Mouse (Mus musculus) midbrain, embryonic 13.5 days (tissue): ENCODE measurements around the gene Cyp2c55. TPM values are rescaled to one million over a fixed set of nuclear protein-coding genes. Genes with fewer than 3 reads are reported as not detected.

Experiments
- ATAC-seq: fragments of 200-750 bp; cut with Nextera tagmentation; 2 replicates; pipeline ENCODE4 v1.8.0; 2017; ENCODE audit warnings: mild to moderate bottlenecking, moderate TSS enrichment, moderate library complexity
- H3K27ac ChIP-seq: fragments of 300-500 bp; sonication (generic); 2 replicates; pipeline ENCODE4 v1.5.1; 2015; ENCODE audit warnings: inconsistent platforms, mild to moderate bottlenecking, moderate library complexity
- H3K27me3 ChIP-seq: fragments of 300-500 bp; sonication (generic); 2 replicates; pipeline ENCODE4 v1.6.1; 2015; ENCODE audit warnings: mild to moderate bottlenecking, inconsistent platforms
- H3K36me3 ChIP-seq: fragments of 300-500 bp; sonication (generic); 2 replicates; pipeline ENCODE4 v1.6.1; 2015; ENCODE audit warnings: mild to moderate bottlenecking, inconsistent platforms
- H3K4me1 ChIP-seq: fragments of 300-500 bp; sonication (generic); replicated peaks from 2 replicates; pipeline ENCODE4 v1.6.1; 2015; ENCODE audit warnings: inconsistent platforms
- H3K4me2 ChIP-seq: fragments of 300-500 bp; sonication (generic); replicated peaks from 2 replicates; pipeline ENCODE4 v1.6.1; 2015; ENCODE audit warnings: moderate library complexity, mild to moderate bottlenecking, inconsistent platforms
- H3K4me3 ChIP-seq: fragments of 300-500 bp; sonication (generic); replicated peaks from 2 replicates; pipeline ENCODE4 v1.5.1; 2015; ENCODE audit warnings: mild to moderate bottlenecking, inconsistent platforms
- H3K9ac ChIP-seq: fragments of 300-500 bp; sonication (generic); replicated peaks from 2 replicates; pipeline ENCODE4 v1.6.1; 2015; ENCODE audit warnings: mild to moderate bottlenecking, inconsistent platforms
- H3K9me3 ChIP-seq: fragments of 300-500 bp; sonication (generic); 2 replicates; pipeline ENCODE4 v1.6.1; 2016; ENCODE audit warnings: mild to moderate bottlenecking, inconsistent platforms
- WGBS: fragments of 180-500 bp; shearing (Covaris S2); methylation state at CpG from one replicate; pipeline ENCODE4 v1.1.7; 2015; 5-methylcytosine and 5-hydroxymethylcytosine counted together
- polyA plus RNA-seq: library from polyadenylated mRNA; unstranded; fragments of >200 nt; fragmentation: Nextera tagmentation; extraction: Ambion mirVana; gene quantifications from 2 replicates; pipeline ENCODE4 v1.2.1, GENCODE M21; 2015

The Cyp2c55 gene
- polyA plus RNA-seq: not detected in 2 replicates

GRCm38 (mm10) chr19:39006715-39007114 is at the start of gene Cyp2c55:
TSS of gene Cyp2c55 (plus strand) at chr19:39007019.
- Histone ChIP-seq H3K4me3 (no peak within 1 kb of the TSS), H3K27me3 (no peaks in the 10 kb centered on the region), H3K27ac (no peak within 1 kb of the TSS), H3K9ac (no peak within 1 kb of the TSS), H3K36me3 (no peaks in the 10 kb centered on the region), H3K4me1 (no peaks in the 10 kb centered on the region), H3K4me2 (no peak within 1 kb of the TSS), H3K9me3 (no peaks in the 10 kb centered on the region)
- no peak for ATAC-seq

GRCm38 (mm10) chr19:38970741-38971140 is 36.1 kb upstream of the Cyp2c55 start:
- no peak overlapping the region for H3K9ac ChIP-seq
- H3K4me2 ChIP-seq: no peak overlapping the region
- H3K9me3 ChIP-seq: no peaks in the 10 kb centered on the region
- 0 out of 2 replicates have a peak, but pooled peaks cover 2% of the 10 kb centered on the region for H3K36me3 ChIP-seq
- H3K27ac ChIP-seq: no peak overlapping the region
- no peaks in the 10 kb centered on the region for H3K4me1 ChIP-seq
- H3K4me3 ChIP-seq: no peak overlapping the region
- no peaks in the 10 kb centered on the region for H3K27me3 ChIP-seq
- no peak for ATAC-seq
- 88% methylated on average over 6 of the region's 6 CpGs for WGBS

GRCm38 (mm10) chr19:38972581-38972980 is 34.2 kb upstream of the Cyp2c55 start:
- H3K4me3 ChIP-seq: no peak overlapping the region
- 0 out of 2 replicates have a peak, but pooled peaks cover 2% of the 10 kb centered on the region for H3K36me3 ChIP-seq
- no peak for ATAC-seq
- no peak overlapping the region for H3K9ac ChIP-seq
- H3K27ac ChIP-seq: no peak overlapping the region
- WGBS: 81% methylated on average over 5 of the region's 5 CpGs
- H3K4me1 ChIP-seq: no peaks in the 10 kb centered on the region
- H3K9me3 ChIP-seq: no peaks in the 10 kb centered on the region
- H3K4me2 ChIP-seq: no peak overlapping the region
- H3K27me3 ChIP-seq: no peaks in the 10 kb centered on the region

GRCm38 (mm10) chr19:38973666-38974065 is 33.2 kb upstream of the Cyp2c55 start:
- Histone ChIP-seq H3K36me3 (0 out of 2 replicates have a peak, but pooled peaks cover 2% of the 10 kb centered on the region), H3K4me1 (no peaks in the 10 kb centered on the region), H3K27me3 (no peaks in the 10 kb centered on the region), H3K4me2 (no peak overlapping the region), H3K4me3 (no peak overlapping the region), H3K9ac (no peak overlapping the region), H3K27ac (no peak overlapping the region), H3K9me3 (no peaks in the 10 kb centered on the region)
- 63% methylated on average over 7 of the region's 7 CpGs for WGBS
- 0 out of 2 replicates have a peak, but pooled peaks have one; percentile 48 for ATAC-seq

- 0 out of 2 replicates have a peak, but pooled peaks cover 2% of the 10 kb centered on the region for H3K36me3 ChIP-seq
- H3K27me3 ChIP-seq: no peaks in the 10 kb centered on the region
- no peak overlapping the region for H3K4me3 ChIP-seq
- ATAC-seq: no peak
- no peaks in the 10 kb centered on the region for H3K9me3 ChIP-seq
- no peak overlapping the region for H3K4me2 ChIP-seq
- H3K9ac ChIP-seq: no peak overlapping the region
- no peaks in the 10 kb centered on the region for H3K4me1 ChIP-seq
- H3K27ac ChIP-seq: no peak overlapping the region
Measured at GRCm38 (mm10) chr19:38976269-38976668, 30.6 kb upstream of the Cyp2c55 start.

GRCm38 (mm10) chr19:38981966-38982365 is 24.9 kb upstream of the Cyp2c55 start:
- Histone ChIP-seq H3K9ac (no peak overlapping the region), H3K4me1 (no peaks in the 10 kb centered on the region), H3K27me3 (no peaks in the 10 kb centered on the region), H3K9me3 (no peaks in the 10 kb centered on the region), H3K36me3 (no peaks in the 10 kb centered on the region), H3K4me2 (no peak overlapping the region), H3K4me3 (no peak overlapping the region), H3K27ac (no peak overlapping the region)
- ATAC-seq: no peak
- WGBS: 0% methylated on average over 1 of the region's 1 CpGs

- Histone ChIP-seq H3K4me2 (no peak overlapping the region), H3K9me3 (peaks cover 6% of the 10 kb centered on the region; the same call in 1 of the 2 replicates), H3K36me3 (no peaks in the 10 kb centered on the region), H3K9ac (no peak overlapping the region), H3K27me3 (no peaks in the 10 kb centered on the region), H3K4me3 (no peak overlapping the region), H3K4me1 (no peaks in the 10 kb centered on the region), H3K27ac (no peak overlapping the region)
- WGBS: 87% methylated on average over 4 of the region's 4 CpGs
- no peak for ATAC-seq
Measured at GRCm38 (mm10) chr19:38998248-38998647, 8.6 kb upstream of the Cyp2c55 start.

GRCm38 (mm10) chr19:38998676-38999075 is 8.1 kb upstream of the Cyp2c55 start:
- Histone ChIP-seq H3K9me3 (0 out of 2 replicates have a peak, but pooled peaks cover 4% of the 10 kb centered on the region), H3K27ac (no peak overlapping the region), H3K4me2 (no peak overlapping the region), H3K36me3 (no peaks in the 10 kb centered on the region), H3K9ac (no peak overlapping the region), H3K4me3 (no peak overlapping the region), H3K27me3 (no peaks in the 10 kb centered on the region), H3K4me1 (no peaks in the 10 kb centered on the region)
- 95% methylated on average over 1 of the region's 1 CpGs for WGBS
- ATAC-seq: no peak

- Histone ChIP-seq H3K4me1 (no peaks in the 10 kb centered on the region), H3K4me3 (no peak overlapping the region), H3K4me2 (no peak overlapping the region), H3K9me3 (no peaks in the 10 kb centered on the region), H3K27me3 (no peaks in the 10 kb centered on the region), H3K27ac (no peak overlapping the region), H3K9ac (no peak overlapping the region), H3K36me3 (no peaks in the 10 kb centered on the region)
- WGBS: 87% methylated on average over 1 of the region's 1 CpGs
- ATAC-seq: no peak
Measured at GRCm38 (mm10) chr19:39005132-39005531, 1.7 kb upstream of the Cyp2c55 start.

GRCm38 (mm10) chr19:39057928-39058327 is 51.1 kb downstream of the Cyp2c55 start:
- no peak for ATAC-seq
- Histone ChIP-seq H3K27me3 (no peaks in the 10 kb centered on the region), H3K4me2 (no peak overlapping the region), H3K4me1 (no peaks in the 10 kb centered on the region), H3K9ac (no peak overlapping the region), H3K27ac (no peak overlapping the region), H3K36me3 (no peaks in the 10 kb centered on the region), H3K4me3 (no peak overlapping the region), H3K9me3 (no peaks in the 10 kb centered on the region)
- 95% methylated on average over 1 of the region's 1 CpGs for WGBS

GRCm38 (mm10) chr19:39060719-39061118 is 53.9 kb downstream of the Cyp2c55 start, which contains the start of gene Cyp2c65:
TSS of gene Cyp2c65 (plus strand) at chr19:39061015.
- Histone ChIP-seq H3K4me3 (no peak within 1 kb of the TSS), H3K9me3 (no peaks in the 10 kb centered on the region), H3K27me3 (no peaks in the 10 kb centered on the region), H3K4me2 (no peak within 1 kb of the TSS), H3K9ac (no peak within 1 kb of the TSS), H3K27ac (no peak within 1 kb of the TSS), H3K4me1 (no peaks in the 10 kb centered on the region), H3K36me3 (no peaks in the 10 kb centered on the region)
- WGBS: 71% methylated on average over 2 of the region's 2 CpGs
- no peak for ATAC-seq
